Mouse (Mus musculus) E14TG2a.4 (cell line): ENCODE results near the gene Agbl1.

ENCODE experiments used
- CTCF ChIP-seq: conservative IDR thresholded peaks from 2 replicates; pipeline ENCODE4 v1.5.1; 2014; ENCODE audit warnings: low read length
- NANOG ChIP-seq: IDR thresholded peaks from 2 replicates; pipeline ENCODE4 v1.6.1; 2014; ENCODE audit warnings: borderline replicate concordance, low read length, mixed read lengths
- POU5F1 ChIP-seq: IDR thresholded peaks from 2 replicates; pipeline ENCODE4 v1.6.1; 2014; ENCODE audit warnings: low read length, borderline replicate concordance

DNA sequence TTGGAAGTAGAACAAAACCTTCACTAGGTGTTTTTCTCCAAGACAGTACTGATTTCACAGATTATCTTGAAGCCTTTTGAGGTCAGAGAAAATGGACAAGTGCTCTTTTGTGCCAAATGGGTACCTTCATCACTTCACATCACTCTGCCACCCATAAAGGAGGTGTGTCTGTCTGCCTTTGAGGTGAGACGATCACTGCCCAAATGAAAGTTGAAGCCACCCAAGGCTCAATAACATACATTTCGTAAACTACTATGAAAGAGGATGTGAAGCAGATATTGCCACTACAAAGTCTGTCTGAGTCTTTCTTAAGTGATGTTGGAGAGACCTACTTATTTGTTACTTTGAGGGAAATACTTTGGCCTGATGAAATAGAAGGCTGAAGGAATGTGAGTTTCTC is 4.6 kb downstream of the Agbl1 start:
- TF ChIP-seq CTCF (no peak), NANOG (no peak), POU5F1 (no peak)
